Mouse (Mus musculus) Patski (cell line): ENCODE results near the gene Hist2h2bb. TPM values are rescaled to one million over a fixed set of nuclear protein-coding genes. Genes with fewer than 3 reads are reported as not detected.

ENCODE experiments used
- ATAC-seq: fragments of 100-300 bp; one replicate; pipeline ENCODE4 v1.8.0; 2021
- CTCF ChIA-PET: fragments of 350-600 bp; sonication (Branson Sonifier 250); formaldehyde crosslinking; loops from one replicate; lab custom pipeline; 2022; ENCODE audit warnings: inconsistent platforms; lab: Charles Lee
- POLR2A ChIA-PET: fragments of 350-600 bp; sonication (Branson Sonifier 250); formaldehyde crosslinking; loops from one replicate; lab custom pipeline; 2022; ENCODE audit warnings: antibody characterized with exemption, inconsistent platforms; lab: Charles Lee
- DNase-seq: peaks from one replicate; pipeline ENCODE4 v3.0.0-alpha.2; 2011; ENCODE audit warnings: low read depth, low spot score
- H3K27me3 ChIP-seq: fragments of 371-371 bp; one replicate; pipeline ENCODE4 v1.5.1; 2021
- CTCF ChIP-seq: fragments of 100-300 bp; IDR thresholded peaks from one replicate; pipeline ENCODE4 v1.5.1; 2021
- in situ Hi-C: fragments of 300-500 bp; cut with MboI; formaldehyde crosslinking; loops from 3 replicates; pipeline ENCODE4 v1.11.1; 2018; ENCODE audit warnings: low pct_unique_long_range_greater_than_20kb, mixed read lengths
- polyA plus RNA-seq: library from polyadenylated mRNA; unstranded; gene quantifications from one replicate; pipeline ENCODE4 v1.2.3, GENCODE M21; 2021

The Hist2h2bb gene
- polyA plus RNA-seq, 1 experiment from 2014 or later, result 8.0 TPM

DNA sequence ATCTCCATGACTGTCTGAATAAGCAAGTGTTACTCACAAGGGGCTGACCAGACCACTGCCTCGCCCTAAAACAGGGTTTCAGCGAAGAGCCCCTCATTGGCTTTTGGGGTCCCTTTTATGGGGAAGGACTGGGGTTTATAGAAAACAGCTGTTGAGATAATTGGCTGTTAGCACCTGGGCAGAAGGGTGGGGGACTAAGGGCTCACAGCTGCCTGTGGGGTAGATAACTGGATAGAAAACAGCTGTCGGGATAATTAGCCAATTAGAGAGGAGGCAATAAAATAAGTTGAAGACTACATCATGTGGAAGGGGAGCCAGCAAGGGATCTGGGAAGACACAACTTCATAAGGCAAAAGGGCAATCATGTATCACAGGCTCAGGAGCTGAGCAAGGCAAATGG, 18.7 kb upstream of the Hist2h2bb start:
- CTCF ChIA-PET, result interaction anchor here (1.1 to 1.2 kb wide), 3 partner anchors 11 to 32 kb away, joined by 3 to 9 read pairs (median 4); partner anchors contain the start of genes Bola1 and Hist2h2ab
- TF ChIP-seq CTCF, result no peak
- in situ Hi-C loops, result no loop called here
- ATAC-seq (no peak), DNase-seq (no peak)
- H3K27me3 ChIP-seq, result no peaks in the 10 kb centered on the region
- POLR2A ChIA-PET, result interaction anchor here (1.4 to 1.9 kb wide), 2 partner anchors 8 to 12 kb away, joined by 4 to 13 read pairs; partner anchors contain the start of gene Hist2h4

- ATAC-seq (no peak), DNase-seq (no peak)
- POLR2A ChIA-PET, result interaction anchor here (1.9 kb wide), 1 partner anchor 11 kb away, joined by 13 read pairs; the partner anchor contains the start of gene Hist2h4
- no peaks in the 10 kb centered on the region for H3K27me3 ChIP-seq
- TF ChIP-seq CTCF, result no peak
- CTCF ChIA-PET, result interaction anchor here (1.1 to 1.2 kb wide), 3 partner anchors 10 to 33 kb away, joined by 3 to 9 read pairs (median 4); partner anchors contain the start of genes Bola1 and Hist2h2ab
- in situ Hi-C loops, result no loop called here
Observed at GRCm38 (mm10) chr3:96251787-96252186, 17.8 kb upstream of the Hist2h2bb start.

- CTCF ChIA-PET, result no interaction called here
- no peaks in the 10 kb centered on the region for H3K27me3 ChIP-seq
- in situ Hi-C loops, result no loop called here
- DNase-seq (no peak), ATAC-seq (no peak)
- no peak for TF ChIP-seq CTCF
- POLR2A ChIA-PET, result interaction anchor here (2.2 to 2.8 kb wide), 2 partner anchors 8 to 15 kb away, joined by 7 read pairs; partner anchors contain the start of genes Hist2h2bb, Hist2h3b and Hist2h4
Observed at GRCm38 (mm10) chr3:96254683-96255355, 14.7 kb upstream of the Hist2h2bb start.

- ATAC-seq, result no peak
- ChIA-PET CTCF (interaction anchor here (0.7 to 1.3 kb wide), 2 partner anchors 21 to 89 kb away, joined by 3 read pairs; no protein-coding TSS in a partner anchor), POLR2A (interaction anchor here (0.8 to 2.2 kb wide), 2 partner anchors 13 to 37 kb away, joined by 5 to 7 read pairs; partner anchors contain the start of genes Bola1, Hist2h2ab, Hist2h2bb and Hist2h3b)
- DNase-seq, result no peak
- H3K27me3 ChIP-seq, result no peaks in the 10 kb centered on the region
- TF ChIP-seq CTCF, result no peak
- in situ Hi-C loops, result no loop called here
Observed at GRCm38 (mm10) chr3:96255926-96256593, 13.5 kb upstream of the Hist2h2bb start.

DNA sequence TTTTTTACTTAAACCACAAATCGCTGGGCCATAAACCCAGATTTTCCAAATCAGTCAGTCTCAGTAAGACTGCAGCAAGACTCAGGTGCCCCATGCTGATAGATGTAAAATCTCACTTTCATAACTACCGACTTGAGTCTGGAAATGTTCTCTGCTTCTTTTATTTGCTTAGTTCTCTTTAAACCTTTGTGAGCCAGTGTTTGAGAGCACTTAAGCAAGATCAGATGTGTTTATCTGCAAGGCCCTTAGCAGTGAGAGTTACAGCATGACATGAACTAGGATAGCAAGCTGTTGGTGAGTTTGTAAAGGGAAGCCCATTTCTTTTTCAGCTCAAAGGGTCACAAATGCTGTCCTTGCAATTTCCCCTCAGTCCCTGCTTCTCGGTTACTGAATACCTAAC, 12.4 kb upstream of the Hist2h2bb start:
- ATAC-seq, result no peak
- ChIA-PET CTCF (no interaction called here), POLR2A (interaction anchor here (0.6 kb wide), 1 partner anchor 26 kb away, joined by 6 read pairs; no protein-coding TSS in a partner anchor)
- no peaks in the 10 kb centered on the region for H3K27me3 ChIP-seq
- TF ChIP-seq CTCF, result no peak
- DNase-seq, result no peak
- in situ Hi-C loops, result no loop called here

- H3K27me3 ChIP-seq, result no peaks in the 10 kb centered on the region
- in situ Hi-C loops, result loop anchor here (10.0 kb wide), 1 partner anchor 195 kb away; no protein-coding TSS in a partner anchor
Observed at GRCm38 (mm10) chr3:96260220-96260619, 9.3 kb upstream of the Hist2h2bb start.

DNA sequence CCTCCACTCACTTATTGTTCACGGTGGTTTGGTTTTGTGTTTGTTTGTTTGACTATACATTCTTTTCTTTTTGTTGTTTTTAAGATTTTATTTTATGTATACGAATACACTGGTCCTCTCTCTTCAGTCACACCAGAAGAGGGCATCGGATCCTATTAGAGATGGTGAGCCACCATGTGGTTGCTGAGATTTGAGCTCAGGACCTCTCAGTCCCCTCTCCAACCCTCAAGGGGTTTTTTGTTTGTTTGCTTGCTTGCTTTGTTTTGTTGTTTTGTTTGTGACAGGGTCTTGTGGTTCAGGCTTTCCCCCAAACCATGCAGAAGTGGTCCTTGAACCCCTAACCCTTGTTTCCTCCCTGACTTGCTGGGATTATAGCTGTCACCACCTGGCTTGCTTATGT, 7.9 kb upstream of the Hist2h2bb start:
- POLR2A ChIA-PET, result interaction anchor here (0.6 to 2.8 kb wide), 10 partner anchors 7 to 405 kb away, joined by 3 to 13 read pairs (median 6); partner anchors contain the start of genes Bola1, Hist2h2ab, Hist2h2ac and Hist2h2be
- in situ Hi-C loops, result loop anchor here (10.0 kb wide), 1 partner anchor 197 kb away; no protein-coding TSS in a partner anchor
- peak; percentile 52 for TF ChIP-seq CTCF
- ATAC-seq, result no peak
- CTCF ChIA-PET, result interaction anchor here (0.6 to 2.6 kb wide), 14 partner anchors 10 to 361 kb away, joined by 3 to 9 read pairs (median 3); partner anchors contain the start of genes Bola1 and Hist2h2ab
- H3K27me3 ChIP-seq, result no peaks in the 10 kb centered on the region
- DNase-seq, result no peak

More at GRCm38 (mm10) chr3:96260220-96260619, 9.3 kb upstream of the Hist2h2bb start:
- DNase-seq (no peak), ATAC-seq (no peak)
- ChIA-PET CTCF (interaction anchor here (1.3 kb wide), 1 partner anchor 15 kb away, joined by 3 read pairs; the partner anchor contains the start of gene Hist2h2aa1), POLR2A (no interaction called here)
- TF ChIP-seq CTCF, result no peak

DNA sequence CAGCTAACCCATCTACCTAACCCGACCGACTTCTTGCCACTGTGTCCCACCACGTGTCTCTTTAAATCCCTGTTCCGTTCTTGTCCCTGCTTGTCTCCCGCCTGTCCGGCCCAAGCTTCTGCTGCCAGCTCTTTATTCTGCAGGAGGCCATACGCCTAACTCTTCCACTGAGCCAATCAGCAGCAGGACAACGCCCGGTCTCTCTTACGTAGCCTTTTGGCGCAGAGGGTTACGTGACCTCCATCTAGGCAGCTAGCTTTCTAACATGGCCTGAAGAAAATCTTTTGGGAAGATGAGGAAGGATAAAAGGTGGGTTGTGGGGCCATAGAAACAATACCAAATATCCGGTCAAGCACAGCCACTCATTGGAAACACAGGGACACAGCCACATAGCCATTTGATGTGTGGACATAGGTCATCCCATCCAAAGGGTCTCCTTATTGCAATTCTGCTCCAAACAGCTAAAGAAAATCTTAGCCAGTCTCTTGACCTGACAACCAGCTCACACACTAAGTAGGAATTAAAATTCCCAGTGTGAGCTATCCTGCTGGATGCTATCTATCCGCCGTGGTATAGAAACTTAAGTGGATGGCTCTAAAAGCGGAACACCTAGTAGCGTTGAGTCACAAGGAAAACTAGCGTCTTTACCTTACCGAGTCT, 7.2 kb upstream of the Hist2h2bb start:
- ATAC-seq (peak; percentile 59), DNase-seq (no peak)
- ChIA-PET POLR2A (interaction anchor here (0.6 to 2.8 kb wide), 15 partner anchors 8 to 1039 kb away, joined by 3 to 13 read pairs (median 4); partner anchors contain the start of genes Bola1, Hist2h2aa1, Hist2h2ab and Hist2h2ac), CTCF (interaction anchor here (0.6 to 2.6 kb wide), 16 partner anchors 9 to 362 kb away, joined by 3 to 9 read pairs (median 3); partner anchors contain the start of genes Bola1 and Hist2h2ab)
- H3K27me3 ChIP-seq, result no peaks in the 10 kb centered on the region
- in situ Hi-C loops, result loop anchor here (10.0 kb wide), 1 partner anchor 198 kb away; no protein-coding TSS in a partner anchor
- no peak for TF ChIP-seq CTCF

DNA sequence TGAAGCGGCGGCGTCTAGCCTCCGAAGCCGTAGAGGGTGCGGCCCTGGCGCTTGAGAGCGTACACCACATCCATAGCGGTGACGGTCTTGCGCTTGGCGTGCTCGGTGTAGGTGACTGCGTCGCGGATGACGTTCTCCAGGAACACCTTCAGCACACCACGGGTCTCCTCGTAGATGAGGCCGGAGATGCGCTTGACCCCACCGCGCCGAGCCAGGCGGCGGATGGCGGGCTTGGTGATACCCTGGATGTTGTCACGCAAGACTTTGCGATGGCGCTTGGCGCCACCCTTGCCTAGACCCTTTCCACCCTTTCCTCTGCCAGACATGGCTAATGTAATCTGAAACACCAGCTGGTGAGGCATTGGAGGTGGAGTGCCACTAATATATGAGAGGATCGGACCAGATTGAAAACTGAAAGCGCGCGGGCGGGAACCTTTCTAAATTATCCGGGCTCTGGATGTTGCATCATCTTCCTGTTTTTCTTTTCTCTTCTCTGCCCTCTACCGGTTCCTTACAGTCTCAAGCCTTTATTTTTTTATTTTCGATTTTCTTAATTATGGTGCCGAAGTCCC, 6.5 kb upstream of the Hist2h2bb start, which contains the start of gene Hist2h4:
Gene Hist2h4 (minus strand): TSS at position 333 of the 572 bp plus-strand sequence.
- ChIA-PET POLR2A (interaction anchor here (0.5 to 2.8 kb wide), 11 partner anchors 9 to 165 kb away, joined by 3 to 13 read pairs (median 6); partner anchors contain the start of genes Bola1, Hist2h2aa1 and Hist2h2ab), CTCF (interaction anchor here (0.8 to 2.6 kb wide), 8 partner anchors 9 to 197 kb away, joined by 3 to 9 read pairs (median 3); partner anchors contain the start of genes Bola1 and Hist2h2ab)
- peak; percentile 93 for TF ChIP-seq CTCF
- no peaks in the 10 kb centered on the region for H3K27me3 ChIP-seq
- DNase-seq (peak; percentile 97), ATAC-seq (peak; percentile 66)
- in situ Hi-C loops, result loop anchor here (10.0 kb wide), 1 partner anchor 198 kb away; no protein-coding TSS in a partner anchor
